Mouse (Mus musculus) lung, postnatal 36 days (tissue): ENCODE data around the gene Myt1l.

Source experiments
- DNase-seq: peaks from one replicate; pipeline ENCODE4 v3.0.0; 2022; ENCODE audit warnings: mixed read lengths

The Myt1l gene

DNA sequence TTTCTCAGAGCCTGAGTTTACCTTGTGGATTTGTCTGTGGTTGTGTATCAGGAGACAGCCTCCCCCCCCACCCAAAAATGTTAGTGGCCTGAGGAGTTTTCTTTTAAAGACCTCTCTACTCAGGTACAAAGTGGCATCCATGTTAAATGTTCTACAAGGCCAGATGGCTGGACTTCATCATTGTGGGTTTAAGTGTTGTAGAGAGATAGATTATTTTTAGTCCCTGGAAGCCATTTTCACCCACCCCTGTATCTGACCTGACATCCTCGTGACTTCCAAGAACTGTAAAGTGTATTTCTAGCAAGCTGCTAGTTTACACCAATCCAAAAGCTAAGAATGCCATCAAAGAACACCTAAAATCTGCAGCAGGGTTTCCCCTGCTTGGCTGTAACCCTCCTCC, 402.4 kb downstream of the Myt1l start:
- no peak for DNase-seq

DNA sequence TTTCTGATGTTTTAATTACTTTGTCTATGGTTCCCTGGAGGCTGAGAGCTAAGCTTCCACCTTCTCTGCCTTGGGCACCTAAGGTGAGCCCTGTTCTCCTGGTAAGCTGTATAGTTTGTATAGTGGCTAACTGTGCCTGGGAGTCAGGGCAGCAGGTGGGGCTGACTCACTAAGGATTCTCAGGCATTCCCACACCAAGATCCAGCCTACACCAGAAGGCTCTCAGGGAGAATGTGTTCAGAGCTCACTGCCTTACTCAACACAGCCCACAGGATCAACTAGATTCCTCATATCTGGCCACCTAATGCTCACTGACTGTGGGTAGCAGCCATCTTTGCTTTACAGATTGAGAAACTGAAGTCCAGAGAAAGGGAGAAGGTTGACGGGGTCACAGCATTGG, 404.8 kb downstream of the Myt1l start:
- no peak for DNase-seq

DNA sequence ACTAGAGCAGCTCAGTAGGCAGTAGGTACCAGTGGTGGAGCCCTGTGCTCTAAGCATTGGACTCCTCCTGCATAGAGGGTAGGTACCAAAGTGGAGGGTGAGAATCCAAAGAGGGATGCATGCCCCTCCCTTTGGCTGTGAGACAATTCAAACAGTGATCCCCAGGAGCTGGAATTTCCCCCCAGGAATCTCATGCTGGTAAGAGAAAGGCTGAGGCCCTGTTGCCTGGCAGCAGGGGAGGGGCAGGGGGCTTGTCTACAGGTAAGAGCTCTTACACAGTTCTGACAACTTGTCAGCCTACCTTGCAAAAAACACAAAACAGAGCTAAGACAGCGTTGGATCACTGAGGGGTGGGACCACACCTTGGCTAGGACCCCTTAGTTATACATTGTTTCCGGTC, 405.3 kb downstream of the Myt1l start:
- no peak for DNase-seq

DNA sequence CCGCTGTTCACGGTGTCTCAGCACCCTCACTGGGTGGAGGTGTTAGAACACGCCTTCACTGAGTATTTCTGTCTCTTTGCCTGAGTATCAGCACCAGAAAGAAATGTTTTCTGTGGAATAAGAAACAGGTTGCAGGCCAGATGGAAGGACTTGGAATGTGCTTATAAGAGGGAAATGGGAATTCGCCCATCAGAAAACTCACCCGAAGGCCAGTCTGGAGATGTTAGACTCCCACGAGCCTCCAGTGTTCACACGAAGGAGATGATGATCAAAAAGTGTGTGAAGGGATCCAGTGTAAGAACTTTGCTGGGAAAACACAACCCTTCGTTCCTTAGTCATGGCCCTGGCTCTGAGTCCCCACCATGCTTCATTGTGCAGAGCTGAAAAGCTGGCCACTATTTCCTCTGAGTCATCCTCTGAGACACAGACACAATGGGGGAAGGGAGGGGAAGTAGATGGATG, 406.0 kb downstream of the Myt1l start:
- peak; percentile 37 for DNase-seq

DNA sequence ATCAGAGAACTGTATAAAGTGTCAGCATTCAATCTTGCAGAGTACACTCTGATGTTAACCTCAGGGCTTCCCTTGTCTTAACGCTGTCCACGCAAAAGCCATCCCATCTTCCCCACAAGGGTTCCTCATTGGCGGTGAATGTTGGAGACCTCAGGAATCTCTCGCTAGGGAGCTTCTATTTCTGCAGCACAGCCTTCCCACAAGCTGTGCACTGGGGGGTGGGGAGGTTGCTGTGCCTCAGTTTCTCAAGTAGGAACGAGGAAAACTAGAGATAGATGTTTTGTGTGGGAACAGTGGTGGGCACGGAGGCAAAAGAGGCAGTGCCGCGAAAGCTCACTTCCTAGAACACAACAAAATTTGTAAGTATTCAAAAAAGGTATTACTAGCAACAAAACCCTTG, 409.1 kb downstream of the Myt1l start, which contains the start of gene Pxdn:
TSS of gene Pxdn (plus strand) at position 301 of the 400 bp plus-strand sequence.
- DNase-seq: no peak

DNA sequence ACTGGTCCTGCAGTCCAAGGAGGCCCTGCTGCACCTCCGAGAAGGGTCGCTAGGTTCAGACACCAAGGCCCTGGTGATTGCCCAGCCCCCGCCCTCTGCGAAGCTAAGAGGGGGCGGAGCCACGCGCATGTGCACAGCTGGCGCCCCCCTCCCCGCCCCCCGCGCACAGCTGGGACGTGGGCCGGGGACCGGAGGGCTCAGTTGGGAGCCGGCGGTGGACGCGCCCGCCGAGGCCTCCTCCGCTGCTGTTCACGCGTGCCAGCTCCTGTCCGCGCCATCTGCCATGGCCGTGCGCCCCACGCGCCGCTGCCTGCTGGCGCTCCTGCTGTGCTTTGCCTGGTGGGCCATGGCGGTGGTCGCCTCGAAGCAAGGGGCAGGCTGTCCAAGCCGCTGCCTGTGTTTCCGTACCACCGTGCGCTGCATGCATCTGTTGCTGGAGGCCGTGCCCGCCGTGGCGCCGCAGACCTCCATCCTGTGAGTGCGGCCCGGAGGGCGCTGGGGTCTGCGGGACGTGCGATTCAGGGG, 409.7 kb downstream of the Myt1l start:
- DNase-seq: peak; percentile 70

DNA sequence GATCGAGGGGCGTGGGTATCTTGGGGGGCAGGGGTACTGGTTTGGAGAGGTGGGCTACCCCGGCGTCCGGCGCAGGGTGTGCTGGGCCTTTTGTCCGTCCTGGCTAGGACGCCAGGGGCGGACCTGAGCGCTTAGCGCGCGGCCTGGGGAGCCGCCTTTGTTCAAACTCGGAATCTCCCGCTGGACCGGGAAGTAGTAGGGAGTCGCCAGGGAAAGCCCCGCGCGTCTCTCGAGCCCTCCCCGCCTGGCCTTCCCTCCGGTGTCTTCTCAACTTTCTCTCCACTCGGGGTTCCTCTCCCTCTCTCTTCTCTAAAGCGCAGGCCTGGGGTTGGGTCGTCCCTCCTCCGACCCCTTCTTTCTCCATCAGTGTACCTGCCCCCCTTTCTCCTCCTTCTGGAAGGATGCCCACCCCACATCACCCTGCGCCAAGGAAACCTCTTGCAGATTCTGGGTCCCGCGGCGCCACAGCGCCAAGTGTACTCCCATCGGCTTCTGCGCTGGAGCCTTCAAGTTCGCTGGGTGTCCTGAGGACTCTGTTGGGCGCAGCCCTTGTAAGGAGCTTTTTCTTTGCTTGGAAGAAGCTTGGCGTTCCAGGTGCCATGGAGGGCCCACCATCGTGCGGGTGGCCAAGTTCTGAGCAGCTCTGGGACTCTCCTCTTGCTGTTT, 410.3 kb downstream of the Myt1l start:
- DNase-seq: peak; percentile 71

DNA sequence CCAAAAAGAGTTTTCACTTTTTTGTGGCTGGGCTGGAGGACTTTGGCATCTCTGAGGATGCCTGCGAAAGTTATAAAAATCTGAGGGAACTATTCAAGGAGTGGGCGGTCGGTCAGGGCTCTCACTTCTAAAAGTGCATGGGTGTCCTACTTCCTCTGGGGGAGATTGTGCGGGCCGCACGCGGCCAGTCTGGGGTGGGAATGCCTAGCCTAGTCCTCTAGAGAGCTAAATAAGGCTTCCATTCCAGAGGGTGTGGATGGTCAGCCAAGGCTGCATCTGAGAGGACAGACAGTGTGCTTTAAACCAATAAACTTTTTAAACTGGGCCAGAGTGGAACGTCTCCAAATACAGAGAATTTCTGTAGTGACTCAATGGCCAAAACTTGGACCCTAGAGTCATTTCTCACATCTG, 411.1 kb downstream of the Myt1l start:
- DNase-seq: peak; percentile 43

DNA sequence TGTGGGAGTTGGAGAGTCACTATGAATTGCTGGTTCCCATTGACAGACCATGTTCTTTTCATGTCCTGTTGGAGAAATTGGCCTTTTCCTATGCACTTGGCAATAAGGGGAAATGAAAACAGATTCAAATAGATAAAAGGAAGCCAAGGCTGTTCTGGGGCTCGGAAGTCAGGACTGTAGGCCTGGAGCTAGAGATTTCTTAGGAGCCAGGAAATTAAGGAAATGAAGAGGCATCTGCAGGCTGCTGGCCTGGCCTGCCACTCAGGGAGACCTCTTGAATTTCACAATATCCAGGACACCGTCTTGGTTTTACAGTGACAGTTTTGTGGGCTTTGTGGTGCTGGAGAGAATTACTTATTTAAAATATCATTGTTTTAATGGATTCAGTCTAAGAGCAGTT, 414.3 kb downstream of the Myt1l start:
- DNase-seq: no peak

DNA sequence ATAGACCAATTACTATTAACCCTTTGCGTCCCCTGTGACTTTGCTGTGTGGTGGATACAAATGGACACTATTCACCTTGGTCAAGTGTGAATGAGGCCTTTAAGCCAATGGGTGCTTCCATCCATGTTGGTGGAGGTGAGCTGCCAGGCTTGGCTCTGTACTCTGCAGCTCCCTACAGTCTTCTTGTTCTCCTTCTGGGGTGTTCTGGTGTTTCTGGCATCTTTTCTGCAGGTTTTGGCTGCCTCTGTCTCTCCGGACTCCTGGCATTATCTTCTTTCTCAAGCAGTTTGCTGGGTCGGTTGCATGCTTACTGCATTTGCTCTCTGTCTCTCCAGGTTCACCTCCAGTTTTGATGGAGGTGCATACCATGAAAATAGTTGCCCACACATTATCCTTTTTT, 416.5 kb downstream of the Myt1l start:
- no peak for DNase-seq

DNA sequence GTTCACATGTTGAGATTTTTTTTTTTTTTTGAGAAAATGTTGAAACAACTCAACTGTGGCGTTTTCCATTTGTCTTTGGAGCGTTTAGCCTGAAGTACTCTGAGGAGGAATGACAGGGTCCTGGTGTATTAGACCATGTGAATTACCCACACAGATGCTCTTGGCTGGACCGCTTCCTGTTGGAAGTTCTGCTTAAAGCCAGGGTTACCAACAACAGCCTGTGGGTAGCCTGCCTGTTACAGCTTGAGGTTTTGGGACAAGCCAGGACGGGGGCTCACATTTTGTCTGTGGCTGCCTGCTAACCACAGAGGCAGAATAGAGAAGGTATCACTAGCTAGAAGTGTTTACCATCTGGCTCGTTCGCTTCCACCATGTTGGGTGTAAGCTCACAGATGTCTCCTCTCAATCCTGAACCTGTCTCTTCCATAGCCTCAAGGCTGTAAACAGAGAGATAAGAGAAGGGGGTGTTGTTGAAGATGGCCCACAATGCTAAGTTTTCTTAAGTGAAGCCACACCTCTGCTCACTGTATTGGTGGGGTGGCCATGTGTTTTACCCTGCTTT, 417.1 kb downstream of the Myt1l start:
- no peak for DNase-seq

DNA sequence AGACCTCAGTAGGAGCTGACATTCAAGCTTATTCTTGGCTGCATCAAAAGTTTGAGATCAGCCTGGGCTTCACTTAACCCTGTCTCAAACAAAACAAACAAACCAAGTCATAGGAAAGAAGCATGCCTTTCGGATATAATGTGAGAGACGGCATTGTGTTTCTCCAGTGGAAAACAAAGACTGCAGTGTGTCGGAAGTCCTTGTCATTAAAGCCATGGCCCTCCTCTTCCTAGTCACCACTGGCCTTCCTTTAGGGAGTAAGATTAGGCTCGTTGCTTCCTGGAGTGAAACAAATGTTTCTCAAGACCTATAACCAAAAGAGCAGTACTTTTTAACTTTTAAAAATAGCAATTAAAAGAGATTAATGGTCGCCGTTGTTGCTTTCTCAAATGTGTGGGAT, 422.9 kb downstream of the Myt1l start:
- DNase-seq: peak; percentile 48

DNA sequence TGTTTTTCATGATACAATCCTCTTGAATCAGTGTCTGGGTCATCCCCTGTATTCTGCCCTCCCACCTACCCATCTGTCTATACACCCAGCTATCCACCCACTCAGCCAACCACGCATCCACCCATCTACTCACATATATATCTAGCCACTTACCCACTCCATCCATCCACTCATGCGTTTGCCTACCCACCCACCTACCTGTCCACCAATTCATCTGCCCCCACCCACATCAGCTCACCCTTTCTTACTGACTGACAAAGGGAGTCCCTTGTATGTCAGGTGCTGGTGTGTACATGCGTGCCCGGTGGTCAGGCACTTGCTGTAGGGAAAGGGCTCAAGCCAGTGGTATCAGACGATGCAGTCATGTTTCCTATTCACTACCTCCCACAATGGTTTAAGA, 423.3 kb downstream of the Myt1l start:
- no peak for DNase-seq

DNA sequence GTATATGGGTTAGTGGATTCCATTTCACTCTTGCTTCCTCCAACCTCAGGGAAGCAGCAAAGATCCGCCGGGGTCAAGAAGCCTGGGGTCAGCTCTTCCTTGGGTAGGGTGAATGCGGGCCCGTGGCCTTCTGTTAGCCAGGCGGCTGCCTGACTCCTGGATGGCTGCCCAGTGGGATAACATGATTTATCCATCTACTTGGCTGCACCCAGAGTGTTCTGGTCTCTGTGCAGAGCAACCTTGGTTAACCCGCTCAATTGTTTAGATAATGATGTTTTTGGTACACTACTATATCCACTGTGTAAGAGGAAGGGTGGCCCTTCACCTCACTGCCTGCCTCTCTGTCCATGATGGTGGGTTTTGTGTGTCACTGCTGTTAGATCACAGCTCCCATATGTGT, 423.9 kb downstream of the Myt1l start:
- peak; percentile 70 for DNase-seq

DNA sequence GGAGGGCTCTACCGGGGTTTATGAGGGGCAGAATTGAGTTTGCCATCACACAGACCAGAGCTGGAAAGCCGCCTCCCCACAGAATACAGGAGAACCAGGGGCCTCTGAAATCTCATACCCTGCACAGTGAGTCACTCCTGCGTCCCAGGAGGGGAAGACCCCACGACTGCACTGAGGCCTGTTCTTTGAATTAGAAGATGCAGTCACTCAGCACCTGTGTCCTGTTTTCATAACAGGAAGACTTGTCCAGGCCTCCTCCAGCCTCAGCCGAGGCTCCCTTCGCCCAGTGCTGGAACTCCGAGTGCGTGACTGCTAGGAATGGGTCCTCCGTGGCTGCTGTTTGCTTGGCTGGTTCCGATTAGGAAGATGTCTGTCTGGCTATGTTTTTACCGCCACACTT, 425.8 kb downstream of the Myt1l start:
- no peak for DNase-seq

DNA sequence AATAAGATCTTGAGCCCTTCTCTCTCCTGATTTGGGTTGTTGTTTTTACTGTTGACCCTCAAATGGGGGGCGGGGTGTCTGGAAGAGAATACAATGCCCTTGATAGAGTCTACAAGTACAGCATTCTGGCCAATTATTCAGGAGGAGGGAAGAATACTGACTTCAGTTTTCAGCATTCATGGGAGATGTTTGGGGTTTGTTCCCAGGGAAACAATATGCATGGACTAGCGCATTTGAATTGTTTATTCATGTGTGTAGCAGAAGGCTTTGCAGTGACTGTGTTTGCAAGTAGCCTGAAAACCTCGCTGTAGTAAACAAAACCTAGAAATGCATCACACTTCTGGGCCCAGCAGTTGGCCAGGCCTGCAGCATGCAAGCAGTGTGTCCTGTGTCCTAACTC, 426.3 kb downstream of the Myt1l start:
- DNase-seq: no peak

DNA sequence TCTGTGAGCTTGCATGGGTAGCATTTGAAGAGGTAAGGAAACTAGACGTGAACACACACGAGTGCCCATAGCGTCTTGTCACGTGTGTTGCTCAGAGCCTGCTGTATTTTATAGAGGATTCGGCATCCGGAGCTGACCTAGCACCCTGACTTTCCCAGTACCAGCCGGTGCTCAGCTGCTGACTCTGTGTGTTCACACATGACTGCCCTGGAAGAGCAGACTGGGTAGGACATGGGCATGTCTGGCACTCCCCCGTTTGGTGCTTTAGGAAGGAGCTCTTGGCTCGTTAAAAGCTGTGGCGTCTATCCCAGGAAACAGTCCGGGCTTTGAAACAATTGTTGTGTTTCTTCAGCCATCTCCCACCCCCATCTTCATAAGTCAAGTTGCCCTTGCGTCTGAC, 428.8 kb downstream of the Myt1l start:
- no peak for DNase-seq

DNA sequence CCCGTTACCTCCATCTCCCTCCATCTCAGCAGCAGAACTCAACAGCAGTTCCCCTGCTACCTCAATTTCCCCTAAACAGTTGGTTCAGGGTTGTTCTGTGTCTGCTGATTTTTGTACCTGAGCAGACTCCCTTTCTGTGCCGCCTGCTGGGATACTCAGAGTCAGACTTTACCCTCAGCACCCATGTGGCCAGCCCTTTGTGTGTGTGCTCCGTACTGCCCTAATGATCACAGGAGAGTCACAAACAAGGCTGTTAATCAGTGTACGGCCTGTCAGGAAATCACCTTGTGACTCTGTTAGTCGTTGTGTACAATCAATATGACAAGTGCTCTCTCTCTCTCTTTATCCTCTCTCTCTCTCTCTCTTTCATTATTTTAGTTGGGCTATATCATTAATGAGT, 430.5 kb downstream of the Myt1l start:
- DNase-seq: no peak

DNA sequence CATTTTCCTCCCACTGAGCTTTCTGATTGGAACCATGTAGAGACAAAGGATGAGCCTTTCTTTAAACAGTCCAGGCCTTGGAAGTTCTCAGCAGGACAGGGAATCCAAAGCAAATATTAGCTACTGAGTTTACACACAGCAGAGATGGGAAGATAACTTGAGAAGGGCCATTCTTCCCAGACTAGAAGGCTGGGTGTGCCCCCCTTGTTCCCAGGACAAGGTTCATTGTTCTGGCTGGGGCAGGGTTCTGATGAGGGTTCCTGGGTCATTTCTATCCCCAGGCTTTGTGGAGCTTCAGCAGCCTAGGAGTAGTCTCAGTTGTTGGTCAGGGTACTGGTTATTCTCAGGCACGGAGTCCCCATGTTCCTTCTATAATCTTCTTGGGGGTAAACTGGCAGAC, 432.9 kb downstream of the Myt1l start:
- DNase-seq: peak; percentile 68

DNA sequence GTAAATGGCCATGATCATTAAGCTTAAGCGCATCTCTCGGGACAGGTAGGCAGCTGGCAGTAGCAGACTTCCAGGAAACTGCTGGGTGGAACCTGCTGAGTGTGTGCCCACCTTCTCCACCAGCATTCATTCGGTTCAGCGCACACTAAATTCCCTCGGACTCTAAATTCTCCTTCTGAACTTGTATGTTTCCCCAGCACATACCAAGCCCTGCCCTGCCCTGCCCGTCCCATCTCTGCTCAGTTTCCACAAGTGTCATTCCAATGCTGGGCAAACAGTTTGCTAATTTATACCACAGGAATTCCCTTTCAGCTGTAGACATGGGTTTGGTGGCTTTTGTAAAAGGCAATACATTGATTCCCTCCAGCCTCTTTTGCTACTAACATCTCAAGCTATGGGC, 436.8 kb downstream of the Myt1l start:
- peak; percentile 44 for DNase-seq

DNA sequence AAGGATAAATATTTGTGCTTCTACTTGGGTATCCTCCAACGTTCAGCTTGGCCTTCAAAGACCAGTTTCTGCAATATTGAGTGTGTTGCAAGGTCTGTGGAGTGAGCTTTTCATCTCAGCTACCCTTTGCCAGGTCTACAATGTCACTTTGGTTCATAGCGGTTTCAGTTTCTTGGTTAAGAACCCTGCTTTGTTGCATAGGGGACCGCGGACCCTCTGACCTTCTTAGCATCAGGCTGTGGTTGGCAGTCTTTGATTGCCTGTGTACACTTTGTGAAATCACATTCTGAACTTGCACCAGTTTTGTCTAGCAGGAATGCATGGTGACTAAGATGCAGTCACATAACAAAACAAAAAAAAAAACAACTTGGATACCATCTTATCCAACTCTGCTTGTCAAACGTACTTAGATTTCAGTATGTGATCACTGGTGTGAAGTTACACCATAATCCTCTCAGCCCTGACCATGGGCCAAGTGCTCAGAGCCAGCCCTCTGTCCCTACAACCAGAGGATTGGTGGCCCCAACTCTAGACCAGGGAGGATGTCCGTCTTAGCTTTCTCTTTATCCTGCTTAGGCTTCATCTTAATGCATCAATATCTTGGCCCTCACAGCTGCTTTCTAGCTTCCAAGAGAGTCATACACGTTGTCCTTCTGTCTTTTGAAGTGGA, 443.7 kb downstream of the Myt1l start:
- DNase-seq: no peak

DNA sequence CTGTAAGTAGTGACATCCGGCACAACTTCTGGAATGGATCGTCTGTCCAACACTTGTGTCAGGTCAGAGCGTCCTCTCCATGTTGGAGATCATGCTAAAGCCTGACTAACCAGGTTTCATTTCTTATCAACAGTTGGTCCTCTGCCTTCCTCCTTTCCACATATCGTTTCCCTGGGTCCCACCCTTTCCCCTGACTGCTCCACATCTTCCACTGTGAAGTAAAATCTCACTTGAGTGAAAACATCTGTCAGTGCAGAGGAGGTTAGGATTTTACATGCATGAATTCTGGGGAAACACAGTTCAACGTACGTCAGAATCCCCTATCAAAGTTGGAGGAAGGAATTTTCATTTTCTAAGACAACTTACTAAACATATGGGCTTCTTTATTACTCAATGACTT, 444.3 kb downstream of the Myt1l start:
- no peak for DNase-seq
